Mouse (Mus musculus): ENCODE results near the gene Gm21936. TPM values are rescaled to one million over a fixed set of nuclear protein-coding genes. Genes with fewer than 3 reads are reported as not detected.
"Not testable (repeated sequence)": the region's sequence is repeated elsewhere in the genome, so short reads cannot be mapped to it uniquely, and the experiment has no call there.

The Gm21936 gene
- not detected for total RNA-seq (2021)
- polyA plus RNA-seq (2012; rRNA removed): not detected in 2 replicates
- long read RNA-seq: 0 reads

DNA sequence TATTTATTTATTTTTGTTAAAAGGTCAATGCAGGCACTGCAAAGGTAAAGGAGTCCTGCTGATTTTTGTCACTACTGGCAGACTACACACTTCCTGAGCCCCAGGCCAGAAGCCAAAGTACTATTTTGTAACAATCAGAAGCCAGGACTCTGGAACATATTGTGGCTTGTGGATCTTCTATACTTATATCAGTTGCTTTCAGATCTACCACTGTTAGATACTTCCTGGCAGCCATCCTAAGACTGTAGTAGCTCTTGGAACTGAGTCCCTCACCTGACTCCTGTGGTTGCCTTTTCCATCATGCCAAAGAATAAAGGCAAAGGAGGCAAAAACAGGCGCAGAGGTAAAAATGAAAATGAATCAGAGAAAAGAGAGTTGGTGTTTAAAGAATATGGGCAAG, at the start of gene Gm21936:
TSS of gene Gm21936 (plus strand) at position 301 of the 400 bp plus-strand sequence.
- H3K36me3 ChIP-seq (ENCODE audit: control insufficient read depth, insufficient read depth, low read length); H3K79me2 ChIP-seq (replicated peaks; ENCODE audit: control insufficient read depth, insufficient read depth, low read length); DNase-seq; H3K27ac ChIP-seq; intact Hi-C loops (cut with DNase I); H3K4me3 ChIP-seq; H3K27me3 ChIP-seq (ENCODE audit: control insufficient read depth, insufficient read depth, low read length); H3K4me1 ChIP-seq (ENCODE audit: control insufficient read depth, insufficient read depth, low read length); H3K9ac ChIP-seq (ENCODE audit: low read depth, low read length): not testable (repeated sequence)
- 67% methylated on average over 1 of the region's 1 CpGs for WGBS

DNA sequence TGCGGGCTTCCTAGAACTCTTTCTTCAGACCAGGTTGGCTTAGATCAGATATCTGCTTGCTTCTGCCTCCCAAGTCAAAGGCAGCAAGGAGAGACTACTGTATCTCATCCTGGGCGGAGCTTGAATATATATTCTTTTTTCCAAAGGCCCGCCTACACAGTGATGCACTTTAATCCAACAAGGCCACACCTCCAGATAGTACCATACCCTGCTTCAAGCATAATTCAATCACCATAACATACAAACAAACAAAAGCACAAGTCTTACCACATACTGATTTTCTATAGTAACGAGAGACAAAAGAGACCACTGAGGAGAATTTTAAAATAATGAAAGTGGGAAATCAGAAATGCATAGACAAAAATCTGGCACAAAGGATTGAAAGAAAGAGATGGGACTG, 19.7 kb upstream of the Gm21936 start, which contains the start of gene Gm21319:
TSS of gene Gm21319 (minus strand) at position 101 of the 400 bp plus-strand sequence.
- 75% methylated on average over 4 of the region's 4 CpGs for WGBS
- DNase-seq; H3K79me2 ChIP-seq (replicated peaks; ENCODE audit: control insufficient read depth, insufficient read depth, low read length); H3K27ac ChIP-seq; H3K27me3 ChIP-seq (ENCODE audit: control insufficient read depth, insufficient read depth, low read length); H3K9ac ChIP-seq (ENCODE audit: low read depth, low read length); intact Hi-C loops (cut with DNase I); H3K4me3 ChIP-seq; H3K4me1 ChIP-seq (ENCODE audit: control insufficient read depth, insufficient read depth, low read length); H3K36me3 ChIP-seq (ENCODE audit: control insufficient read depth, insufficient read depth, low read length): not testable (repeated sequence)

DNA sequence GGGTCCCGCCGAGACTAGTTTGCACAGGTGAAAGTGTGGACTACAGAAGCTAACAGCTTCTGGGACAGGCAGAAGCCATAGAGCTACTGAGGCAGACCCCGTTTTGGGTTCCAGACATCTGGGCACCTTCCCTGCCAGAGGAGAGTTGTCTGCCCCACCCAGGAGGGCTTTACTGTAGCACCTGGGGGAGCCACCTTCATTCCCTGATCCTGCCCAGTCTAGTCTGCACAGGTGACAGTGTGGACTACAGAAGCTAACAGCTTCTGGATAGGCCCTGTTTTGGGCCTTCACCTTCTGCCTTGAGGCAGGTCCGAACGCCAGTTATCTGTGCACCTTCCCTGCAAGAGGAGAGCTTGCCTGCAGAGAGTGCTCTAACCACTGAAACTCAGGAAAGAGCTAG, 2.7 kb downstream of the Gm21936 start:
- H3K4me1 ChIP-seq (ENCODE audit: control insufficient read depth, insufficient read depth, low read length); intact Hi-C loops (cut with DNase I); H3K9ac ChIP-seq (ENCODE audit: low read depth, low read length); DNase-seq; H3K79me2 ChIP-seq (replicated peaks; ENCODE audit: control insufficient read depth, insufficient read depth, low read length); H3K27ac ChIP-seq; H3K4me3 ChIP-seq; H3K36me3 ChIP-seq (ENCODE audit: control insufficient read depth, insufficient read depth, low read length); H3K27me3 ChIP-seq (ENCODE audit: control insufficient read depth, insufficient read depth, low read length): not testable (repeated sequence)
- WGBS: 74% methylated on average over 5 of the region's 5 CpGs

DNA sequence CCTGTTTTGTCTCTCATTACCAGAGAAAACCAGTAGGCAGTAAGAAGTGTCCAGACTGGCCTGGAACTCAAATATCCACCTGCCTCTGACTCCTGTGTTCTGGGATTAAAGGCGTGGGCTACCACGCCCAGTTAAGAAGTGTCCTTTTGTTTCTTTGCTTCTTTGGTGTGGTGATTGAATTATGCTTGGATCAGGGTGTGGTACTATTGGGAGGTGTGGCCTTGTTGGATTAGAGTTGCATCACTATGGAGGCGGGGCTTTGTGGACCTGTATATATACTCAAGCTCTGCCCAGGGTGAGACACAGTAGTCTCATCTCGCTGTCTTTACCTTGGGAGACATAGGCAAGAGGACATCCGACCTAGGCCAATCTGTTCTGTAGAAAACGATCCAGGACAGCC, 21.0 kb downstream of the Gm21936 start, which contains the start of gene BB287469:
TSS of gene BB287469 (plus strand) at position 301 of the 400 bp plus-strand sequence.
- H3K27me3 ChIP-seq (ENCODE audit: control insufficient read depth, insufficient read depth, low read length); DNase-seq; H3K9ac ChIP-seq (ENCODE audit: low read depth, low read length); H3K4me3 ChIP-seq; H3K27ac ChIP-seq; intact Hi-C loops (cut with DNase I); H3K4me1 ChIP-seq (ENCODE audit: control insufficient read depth, insufficient read depth, low read length); H3K79me2 ChIP-seq (replicated peaks; ENCODE audit: control insufficient read depth, insufficient read depth, low read length); H3K36me3 ChIP-seq (ENCODE audit: control insufficient read depth, insufficient read depth, low read length): not testable (repeated sequence)
- WGBS: 77% methylated on average over 4 of the region's 6 CpGs

DNA sequence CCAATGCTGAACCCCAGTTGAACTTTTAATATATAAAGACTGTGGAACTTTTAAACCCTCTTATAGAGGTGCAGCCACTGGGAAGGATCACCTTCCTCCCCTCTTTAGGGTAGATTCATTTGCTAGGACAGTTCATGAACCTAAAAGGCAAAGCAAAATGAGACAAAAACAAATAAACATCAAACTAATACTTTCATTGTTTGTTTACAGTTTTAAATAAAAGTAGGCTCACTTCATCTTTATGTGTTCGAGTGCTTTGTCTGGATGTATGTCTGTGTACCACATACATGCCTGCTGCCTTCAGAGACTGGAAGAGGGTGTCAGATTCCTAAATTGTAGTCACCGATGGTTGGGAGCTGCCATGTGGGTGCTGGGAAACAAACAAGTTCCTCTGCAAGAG, 46.9 kb downstream of the Gm21936 start, which contains the start of gene Gm2001:
TSS of gene Gm2001 (minus strand) at position 101 of the 400 bp plus-strand sequence.
- H3K4me1 ChIP-seq (ENCODE audit: control insufficient read depth, insufficient read depth, low read length); H3K79me2 ChIP-seq (replicated peaks; ENCODE audit: control insufficient read depth, insufficient read depth, low read length); H3K9ac ChIP-seq (ENCODE audit: low read depth, low read length); H3K27ac ChIP-seq; H3K4me3 ChIP-seq; H3K27me3 ChIP-seq (ENCODE audit: control insufficient read depth, insufficient read depth, low read length); intact Hi-C loops (cut with DNase I); H3K36me3 ChIP-seq (ENCODE audit: control insufficient read depth, insufficient read depth, low read length); DNase-seq: not testable (repeated sequence)
- 57% methylated on average over 2 of the region's 2 CpGs for WGBS

Other genes with a start within 250 kb of the Gm21936 start
- not detected for gene Oog1, start 192.8 kb upstream of the Gm21936 start, total RNA-seq (2021)
- not detected in 2 replicates for gene Oog1, start 192.8 kb upstream of the Gm21936 start, polyA plus RNA-seq (2012; rRNA removed)
- gene Gm4027, start 176.6 kb upstream of the Gm21936 start, total RNA-seq (2021): not detected
- not detected in 2 replicates for gene Gm4027, start 176.6 kb upstream of the Gm21936 start, polyA plus RNA-seq (2012; rRNA removed)
- gene Gm16381, start 150.9 kb upstream of the Gm21936 start, total RNA-seq (2021): not detected
- gene Gm16381, start 150.9 kb upstream of the Gm21936 start, polyA plus RNA-seq (2012; rRNA removed): not detected in 2 replicates
- gene Gm21319, start 19.8 kb upstream of the Gm21936 start, total RNA-seq (2021): not detected
- gene Gm21319, start 19.8 kb upstream of the Gm21936 start, polyA plus RNA-seq (2012; rRNA removed): not detected in 2 replicates
- gene BB287469, start 21.1 kb downstream of the Gm21936 start, total RNA-seq (2021): not detected
- not detected in 2 replicates for gene BB287469, start 21.1 kb downstream of the Gm21936 start, polyA plus RNA-seq (2012; rRNA removed)
- gene Gm2001, start 46.8 kb downstream of the Gm21936 start, total RNA-seq (2021): not detected
- not detected in 2 replicates for gene Gm2001, start 46.8 kb downstream of the Gm21936 start, polyA plus RNA-seq (2012; rRNA removed)
- not detected for gene Gm2016, start 78.6 kb downstream of the Gm21936 start, total RNA-seq (2021)
- gene Gm2016, start 78.6 kb downstream of the Gm21936 start, polyA plus RNA-seq (2012; rRNA removed): not detected in 2 replicates
- gene Gm2022, start 99.9 kb downstream of the Gm21936 start, total RNA-seq (2021): not detected
- gene Gm2022, start 99.9 kb downstream of the Gm21936 start, polyA plus RNA-seq (2012; rRNA removed): not detected in 2 replicates
- gene Gm2035, start 124.3 kb downstream of the Gm21936 start, total RNA-seq (2021): not detected
- gene Gm2035, start 124.3 kb downstream of the Gm21936 start, polyA plus RNA-seq (2012; rRNA removed): not detected in 2 replicates
- not detected for gene Gm2042, start 158.6 kb downstream of the Gm21936 start, total RNA-seq (2021)
- gene Gm2042, start 158.6 kb downstream of the Gm21936 start, polyA plus RNA-seq (2012; rRNA removed): not detected in 2 replicates
- not detected for gene Gm2075, start 216.3 kb downstream of the Gm21936 start, total RNA-seq (2021)
- gene Gm2075, start 216.3 kb downstream of the Gm21936 start, polyA plus RNA-seq (2012; rRNA removed): not detected in 2 replicates
- gene Gm6803, start 223.3 kb downstream of the Gm21936 start, total RNA-seq (2021): not detected
- not detected in 2 replicates for gene Gm6803, start 223.3 kb downstream of the Gm21936 start, polyA plus RNA-seq (2012; rRNA removed)
- gene Gm2056, start 231.5 kb downstream of the Gm21936 start, total RNA-seq (2021): not detected
- gene Gm2056, start 231.5 kb downstream of the Gm21936 start, polyA plus RNA-seq (2012; rRNA removed): not detected in 2 replicates

All from heart, adult 2 months (tissue).